Mouse (Mus musculus) Patski (cell line): Measurements from ENCODE around the gene Olfr1218. TPM values are rescaled to one million over a fixed set of nuclear protein-coding genes. Genes with fewer than 3 reads are reported as not detected.
"Not testable (repeated sequence)": the region's sequence is repeated elsewhere in the genome, so short reads cannot be mapped to it uniquely, and the experiment has no call there.

Experiments
- ATAC-seq: fragments of 100-300 bp; one replicate; pipeline ENCODE4 v1.8.0; 2021
- CTCF ChIA-PET: fragments of 350-600 bp; sonication (Branson Sonifier 250); formaldehyde crosslinking; loops from one replicate; lab custom pipeline; 2022; ENCODE audit warnings: inconsistent platforms; lab: Charles Lee
- POLR2A ChIA-PET: fragments of 350-600 bp; sonication (Branson Sonifier 250); formaldehyde crosslinking; loops from one replicate; lab custom pipeline; 2022; ENCODE audit warnings: antibody characterized with exemption, inconsistent platforms; lab: Charles Lee
- DNase-seq: peaks from one replicate; pipeline ENCODE4 v3.0.0-alpha.2; 2011; ENCODE audit warnings: low read depth, low spot score
- H3K27me3 ChIP-seq: fragments of 371-371 bp; one replicate; pipeline ENCODE4 v1.5.1; 2021
- CTCF ChIP-seq: fragments of 100-300 bp; IDR thresholded peaks from one replicate; pipeline ENCODE4 v1.5.1; 2021
- in situ Hi-C: fragments of 300-500 bp; cut with MboI; formaldehyde crosslinking; loops from 3 replicates; pipeline ENCODE4 v1.11.1; 2018; ENCODE audit warnings: low pct_unique_long_range_greater_than_20kb, mixed read lengths
- polyA plus RNA-seq: library from polyadenylated mRNA; unstranded; gene quantifications from one replicate; pipeline ENCODE4 v1.2.3, GENCODE M21; 2021

The Olfr1218 gene
- polyA plus RNA-seq = not detected

DNA sequence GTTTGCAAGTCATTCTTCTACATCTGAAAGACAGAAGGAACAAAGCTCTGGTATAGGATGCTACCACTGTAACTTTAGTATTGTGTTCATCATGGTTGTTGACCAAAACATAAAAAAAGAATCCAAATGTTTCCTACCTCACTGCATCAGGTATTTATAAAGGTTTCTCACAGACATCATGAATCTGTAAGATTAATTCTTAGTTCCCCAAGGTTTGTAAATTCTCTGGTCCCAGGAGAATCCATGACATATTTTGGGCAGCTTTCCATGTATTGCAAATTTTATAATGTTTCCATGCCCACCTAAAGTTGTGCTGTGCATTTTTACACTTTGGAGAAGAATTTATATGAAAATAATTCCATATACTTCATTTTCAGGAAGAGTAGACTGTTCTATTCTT lies at the start of gene Olfr1218:
TSS of gene Olfr1218 (minus strand) at position 101 of the 400 bp plus-strand sequence.
- ATAC-seq = no peak
- ChIA-PET POLR2A (no interaction called here), CTCF (no interaction called here)
- no peak for TF ChIP-seq CTCF
- in situ Hi-C loops = no loop called here
- no peak for DNase-seq
- H3K27me3 ChIP-seq = no peaks in the 10 kb centered on the region

DNA sequence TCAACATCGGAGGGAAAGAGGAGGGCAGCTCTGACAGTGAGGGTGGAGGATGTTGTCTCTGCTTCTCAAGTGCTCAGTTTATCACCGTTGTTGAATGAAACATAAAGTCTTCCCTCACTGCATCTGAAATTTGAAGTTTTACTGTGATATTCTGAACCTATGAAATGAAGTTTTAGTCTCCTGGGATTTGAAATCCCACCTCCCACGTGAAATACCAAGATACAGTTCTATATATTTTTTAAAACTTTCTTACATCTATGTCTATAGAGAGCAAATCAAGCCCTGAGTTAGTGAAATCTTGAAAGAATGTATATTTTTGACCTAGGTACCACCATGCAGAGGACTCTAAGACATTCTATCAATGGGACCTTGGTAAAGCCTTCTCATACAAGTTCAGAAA lies 45.7 kb upstream of the Olfr1218 start, which contains the start of gene Olfr1220:
TSS of gene Olfr1220 (minus strand) at position 101 of the 400 bp plus-strand sequence.
- H3K27me3 ChIP-seq = no peaks in the 10 kb centered on the region
- ChIA-PET POLR2A (no interaction called here), CTCF (interaction anchor here (1.1 kb wide), 1 partner anchor 89 kb away, joined by 3 read pairs; no protein-coding TSS in a partner anchor)
- ATAC-seq = no peak
- no peak for DNase-seq
- in situ Hi-C loops = no loop called here
- no peak for TF ChIP-seq CTCF

DNA sequence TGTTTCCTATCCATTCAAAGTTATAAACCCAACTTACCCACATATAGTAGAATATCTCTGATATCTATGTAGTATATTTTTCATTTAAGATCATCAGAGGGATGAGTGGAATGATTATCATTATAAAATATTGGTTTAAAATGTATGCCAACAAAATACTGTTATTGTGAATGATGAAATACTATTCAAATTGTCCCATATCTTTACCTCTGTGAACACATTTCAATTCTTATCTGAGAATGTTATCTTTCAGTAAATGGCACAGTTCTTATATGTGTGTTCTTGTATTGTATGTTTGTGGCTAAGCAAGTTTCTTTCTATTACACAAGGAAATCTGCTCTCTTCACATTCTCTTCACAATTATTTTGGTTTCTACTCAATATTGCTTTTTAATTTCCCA lies 44.7 kb upstream of the Olfr1218 start:
- no peak for ATAC-seq
- no peaks in the 10 kb centered on the region for H3K27me3 ChIP-seq
- no peak for TF ChIP-seq CTCF
- ChIA-PET CTCF (interaction anchor here (1.9 kb wide), 1 partner anchor 10 kb away, joined by 6 read pairs; no protein-coding TSS in a partner anchor), POLR2A (no interaction called here)
- in situ Hi-C loops = no loop called here
- DNase-seq = no peak

DNA sequence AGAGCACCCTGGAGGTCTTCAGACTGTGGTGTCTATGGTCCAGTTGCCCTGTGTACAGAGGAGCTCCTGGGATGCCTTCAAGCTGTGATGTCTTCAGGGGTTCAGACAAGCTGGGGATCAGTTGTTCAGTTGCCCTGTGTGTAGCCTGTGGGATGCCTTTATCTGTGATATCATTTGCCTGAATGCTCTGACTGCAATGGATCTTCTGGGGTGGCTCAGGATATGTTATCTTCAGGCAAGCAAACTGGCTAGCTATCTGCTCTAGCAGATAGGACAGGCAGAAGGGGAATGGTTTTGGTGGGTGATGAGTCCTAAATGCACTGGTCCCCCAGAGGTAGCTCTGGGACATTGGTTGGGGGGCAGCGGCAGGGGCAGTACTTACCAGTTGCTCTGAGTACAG lies 32.9 kb upstream of the Olfr1218 start:
- in situ Hi-C loops = no loop called here
- ChIA-PET POLR2A (no interaction called here), CTCF (interaction anchor here (1.0 kb wide), 1 partner anchor 22 kb away, joined by 3 read pairs; no protein-coding TSS in a partner anchor)
- no peaks in the 10 kb centered on the region for H3K27me3 ChIP-seq
- no peak for ATAC-seq
- DNase-seq = no peak
- no peak for TF ChIP-seq CTCF

DNA sequence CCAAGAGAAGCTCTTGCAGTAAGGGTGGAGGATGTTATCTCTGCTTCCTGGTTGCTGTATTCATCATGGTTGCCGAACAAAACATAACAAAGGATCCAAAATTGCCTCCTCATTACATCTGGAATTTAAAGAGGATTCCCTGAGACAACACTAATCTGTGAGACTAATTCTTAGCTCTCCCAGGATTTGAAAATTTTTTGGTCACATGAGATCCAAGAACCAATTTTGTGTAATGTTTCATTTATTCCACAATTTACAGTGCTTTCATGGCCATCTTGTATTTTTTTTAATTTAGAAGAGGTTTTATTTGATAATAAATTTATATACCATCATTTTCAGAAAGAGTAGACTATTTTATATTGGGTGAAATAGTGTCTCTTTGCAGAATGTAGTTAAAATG lies 22.4 kb upstream of the Olfr1218 start, which contains the start of gene Olfr1219:
TSS of gene Olfr1219 (minus strand) at position 101 of the 400 bp plus-strand sequence.
- CTCF ChIA-PET = no interaction called here
- ATAC-seq (no peak), DNase-seq (no peak)
- TF ChIP-seq CTCF = no peak
- no peaks in the 10 kb centered on the region for H3K27me3 ChIP-seq
- in situ Hi-C loops = no loop called here
- POLR2A ChIA-PET = no interaction called here

DNA sequence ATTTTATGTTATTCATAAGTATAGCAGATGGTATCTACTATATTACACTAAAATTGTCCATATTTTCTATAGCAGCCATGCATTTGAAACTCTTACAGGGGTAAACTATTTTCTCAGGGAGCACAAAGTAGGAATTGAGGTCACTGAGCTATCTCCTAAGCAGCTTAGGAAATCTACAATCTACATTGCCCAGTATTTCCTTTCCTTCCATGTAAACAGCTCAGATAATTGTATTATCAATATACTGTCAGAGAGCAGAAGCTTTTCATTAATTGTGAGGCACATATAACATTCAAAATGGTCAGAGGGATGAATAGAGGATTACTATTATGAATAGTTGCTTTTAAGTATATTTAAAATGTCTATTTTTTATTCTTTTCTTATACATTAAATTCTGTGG lies 20.5 kb upstream of the Olfr1218 start:
- no peak for ATAC-seq
- TF ChIP-seq CTCF = no peak
- POLR2A ChIA-PET = no interaction called here
- CTCF ChIA-PET = no interaction called here
- in situ Hi-C loops = no loop called here
- no peaks in the 10 kb centered on the region for H3K27me3 ChIP-seq
- DNase-seq = no peak

DNA sequence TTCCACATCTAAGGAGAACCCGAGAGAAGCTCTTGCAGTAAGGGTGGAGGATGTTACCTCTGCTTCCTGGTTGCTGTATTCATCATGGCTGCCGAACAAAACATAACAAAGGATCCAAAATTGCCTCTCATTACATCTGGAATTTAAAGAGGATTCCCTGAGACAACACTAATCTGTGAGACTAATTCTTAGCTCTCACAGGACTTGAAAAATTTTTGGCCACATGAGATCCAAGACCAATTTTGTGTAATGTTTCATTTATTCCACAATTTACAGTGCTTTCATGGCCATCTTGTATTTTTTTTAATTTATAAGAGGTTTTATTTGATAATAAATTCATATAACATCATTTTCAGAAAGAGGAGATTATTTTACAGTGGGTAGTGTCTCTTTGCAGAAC lies 29.0 kb downstream of the Olfr1218 start, which contains the start of gene Olfr1217:
TSS of gene Olfr1217 (minus strand) at position 101 of the 400 bp plus-strand sequence.
- DNase-seq (no peak), ATAC-seq (no peak)
- ChIA-PET CTCF (no interaction called here), POLR2A (no interaction called here)
- in situ Hi-C loops = no loop called here
- no peaks in the 10 kb centered on the region for H3K27me3 ChIP-seq
- no peak for TF ChIP-seq CTCF

DNA sequence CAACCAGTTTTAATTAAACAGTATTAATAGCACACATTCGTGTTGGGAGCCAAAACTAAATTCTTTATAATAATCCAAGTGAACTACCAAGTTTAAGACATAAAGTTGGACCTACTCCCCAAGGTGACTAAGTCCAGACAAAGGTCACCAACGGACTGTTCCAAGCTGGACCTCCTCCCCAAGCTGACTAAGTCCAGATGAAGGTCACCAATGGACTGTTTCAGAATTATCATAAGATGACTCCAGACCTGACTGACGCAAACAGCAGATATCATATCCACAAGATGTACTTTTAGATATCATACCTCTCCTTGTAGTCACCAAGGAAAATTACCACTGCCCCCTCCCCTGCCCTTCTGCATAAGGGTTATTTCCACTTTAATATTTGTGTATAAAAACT lies 39.6 kb downstream of the Olfr1218 start:
- CTCF ChIA-PET, DNase-seq, ATAC-seq, POLR2A ChIA-PET, in situ Hi-C loops, H3K27me3 ChIP-seq: not testable (repeated sequence)

DNA sequence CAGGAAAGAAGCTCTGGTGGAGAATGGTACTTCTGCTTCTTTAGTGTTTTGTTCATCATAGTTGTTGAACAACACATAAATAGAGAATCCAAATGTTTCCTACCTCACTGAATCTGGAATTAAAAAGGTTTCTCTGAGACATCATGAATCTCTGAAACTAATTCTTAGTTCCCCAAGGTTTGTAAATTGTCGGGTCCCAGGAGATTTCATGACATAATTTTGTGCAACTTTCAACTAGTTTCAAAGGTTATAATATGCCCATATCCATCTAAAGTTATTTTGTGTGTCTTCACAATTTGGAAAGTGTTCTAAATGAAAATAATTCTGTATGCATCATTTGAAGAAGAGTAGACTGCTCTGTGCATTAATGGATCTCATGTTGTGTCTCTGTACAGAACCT lies 42.7 kb downstream of the Olfr1218 start, which contains the start of gene Olfr1216:
TSS of gene Olfr1216 (minus strand) at position 101 of the 400 bp plus-strand sequence.
- ChIA-PET CTCF (no interaction called here), POLR2A (no interaction called here)
- TF ChIP-seq CTCF = no peak
- no peak for DNase-seq
- no peak for ATAC-seq
- H3K27me3 ChIP-seq = no peaks in the 10 kb centered on the region
- in situ Hi-C loops = no loop called here

DNA sequence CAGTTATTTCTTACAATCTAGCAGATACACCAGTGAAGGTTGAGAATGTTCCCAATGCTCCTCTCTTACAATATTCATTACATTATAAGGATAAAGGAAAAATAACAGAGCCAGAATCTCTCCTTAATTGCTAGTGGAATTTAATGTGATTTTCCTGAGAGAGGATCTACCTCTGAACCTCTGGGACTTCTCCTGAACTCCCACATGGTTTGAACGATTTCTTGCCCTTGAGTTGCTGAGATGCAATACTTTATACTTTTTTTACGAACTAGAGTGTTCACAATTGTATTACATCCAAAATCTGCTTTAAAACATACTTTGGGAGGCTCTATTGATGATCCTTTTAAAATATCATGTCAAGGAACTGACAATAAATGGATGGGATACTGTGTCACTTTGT lies 54.1 kb downstream of the Olfr1218 start, which contains the start of gene Olfr1215:
TSS of gene Olfr1215 (minus strand) at position 101 of the 400 bp plus-strand sequence.
- no peak for TF ChIP-seq CTCF
- POLR2A ChIA-PET = no interaction called here
- no peaks in the 10 kb centered on the region for H3K27me3 ChIP-seq
- no peak for ATAC-seq
- in situ Hi-C loops = no loop called here
- CTCF ChIA-PET = no interaction called here
- DNase-seq = no peak

Other genes with a start within 250 kb of the Olfr1218 start
- not detected for gene Olfr1202, start 246.7 kb downstream of the Olfr1218 start, polyA plus RNA-seq
- not detected for gene Olfr1205, start 231.4 kb downstream of the Olfr1218 start, polyA plus RNA-seq
- gene Olfr1204, start 211.9 kb downstream of the Olfr1218 start, polyA plus RNA-seq = not detected
- not detected for gene Olfr1206, start 198.0 kb downstream of the Olfr1218 start, polyA plus RNA-seq
- gene Olfr1208, start 158.9 kb downstream of the Olfr1218 start, polyA plus RNA-seq = not detected
- not detected for gene Olfr1209, start 146.0 kb downstream of the Olfr1218 start, polyA plus RNA-seq
- gene Olfr1211, start 123.1 kb downstream of the Olfr1218 start, polyA plus RNA-seq = not detected
- not detected for gene Olfr1212, start 107.2 kb downstream of the Olfr1218 start, polyA plus RNA-seq
- not detected for gene Gm13762, start 80.9 kb downstream of the Olfr1218 start, polyA plus RNA-seq
- gene Olfr1214, start 68.5 kb downstream of the Olfr1218 start, polyA plus RNA-seq = not detected
- not detected for gene Olfr1215, start 54.2 kb downstream of the Olfr1218 start, polyA plus RNA-seq
- not detected for gene Olfr1216, start 42.8 kb downstream of the Olfr1218 start, polyA plus RNA-seq
- not detected for gene Olfr1217, start 29.1 kb downstream of the Olfr1218 start, polyA plus RNA-seq
- not detected for gene Olfr1219, start 22.3 kb upstream of the Olfr1218 start, polyA plus RNA-seq
- not detected for gene Olfr1220, start 45.6 kb upstream of the Olfr1218 start, polyA plus RNA-seq
- not detected for gene Olfr1221, start 56.1 kb upstream of the Olfr1218 start, polyA plus RNA-seq
- gene Olfr1222, start 71.9 kb upstream of the Olfr1218 start, polyA plus RNA-seq = not detected
- gene Olfr1223, start 90.4 kb upstream of the Olfr1218 start, polyA plus RNA-seq = not detected
- not detected for gene Olfr1224-ps1, start 102.9 kb upstream of the Olfr1218 start, polyA plus RNA-seq
- not detected for gene Olfr1225, start 113.5 kb upstream of the Olfr1218 start, polyA plus RNA-seq
- gene Olfr1226, start 138.9 kb upstream of the Olfr1218 start, polyA plus RNA-seq = not detected
- gene Olfr1228, start 192.9 kb upstream of the Olfr1218 start, polyA plus RNA-seq = not detected
- gene Olfr1229, start 226.8 kb upstream of the Olfr1218 start, polyA plus RNA-seq = not detected
- gene Olfr1230, start 236.1 kb upstream of the Olfr1218 start, polyA plus RNA-seq = not detected
- gene Olfr1231, start 245.9 kb upstream of the Olfr1218 start, polyA plus RNA-seq = not detected